Mouse (Mus musculus) lung, adult 18-20 months (tissue): ENCODE measurements around the gene Rmi1.
"Not testable (repeated sequence)": the region's sequence is repeated elsewhere in the genome, so short reads cannot be mapped to it uniquely, and the experiment has no call there.

Experiments used
- DNase-seq, 2 experiments: peaks; one replicate each; pipeline ENCODE4 v3.0.0; 2022; ENCODE audit warnings: mixed read lengths in 2 of 2

The Rmi1 gene

GRCm38 (mm10) chr13:58401135-58402002 lies 679 bp upstream of the Rmi1 start:
- peak; percentile 74 to 79 for DNase-seq

DNA sequence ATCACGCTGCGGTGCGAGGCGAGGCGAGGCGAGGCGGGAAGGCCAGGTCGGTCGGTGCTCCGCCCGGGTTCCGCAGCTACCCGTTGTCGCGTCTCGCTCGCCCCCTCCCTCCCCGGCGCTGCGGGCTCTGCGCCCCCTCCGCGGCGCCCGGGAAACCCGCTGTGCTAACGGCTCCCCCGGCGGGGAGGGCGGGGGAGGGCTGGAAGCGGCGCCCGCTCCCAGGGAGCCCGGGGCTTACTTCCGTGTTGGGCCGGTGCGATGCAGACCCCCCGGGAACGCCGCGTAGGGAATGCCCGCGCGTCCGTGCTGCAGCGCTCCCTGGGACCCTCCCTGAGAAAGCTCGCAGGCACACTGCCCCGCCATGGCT lies 679 bp downstream of the Rmi1 start:
- peak in 1 of 2 experiments; percentile 87 for DNase-seq

- DNase-seq: not testable (repeated sequence)
Measured at GRCm38 (mm10) chr13:58403243-58403642, 1.2 kb downstream of the Rmi1 start, which contains the start of gene Hnrnpk. TSS of gene Hnrnpk (minus strand) at chr13:58403343.

DNA sequence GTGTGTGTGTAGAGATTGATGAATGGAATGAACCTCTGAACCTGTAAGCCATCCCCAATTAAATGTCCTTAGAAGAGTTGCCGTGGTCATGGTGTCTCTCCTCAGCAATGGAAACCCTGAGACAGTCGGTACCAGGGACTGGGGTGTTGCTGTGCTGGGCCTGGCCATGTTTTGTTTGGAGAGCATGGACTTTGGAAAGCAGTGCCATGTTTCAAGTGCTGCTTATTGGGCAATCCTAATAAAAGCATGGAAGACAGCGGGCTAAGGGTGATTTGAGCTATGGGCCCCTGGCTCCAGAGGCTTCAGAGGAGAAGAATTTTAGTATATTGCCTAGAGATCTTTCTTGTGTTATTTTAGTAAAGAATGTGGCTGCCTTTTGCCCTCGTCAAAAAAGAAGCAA lies 9.0 kb downstream of the Rmi1 start:
- no peak for DNase-seq

GRCm38 (mm10) chr13:58415374-58415773 lies 13.3 kb downstream of the Rmi1 start:
- no peak for DNase-seq

DNA sequence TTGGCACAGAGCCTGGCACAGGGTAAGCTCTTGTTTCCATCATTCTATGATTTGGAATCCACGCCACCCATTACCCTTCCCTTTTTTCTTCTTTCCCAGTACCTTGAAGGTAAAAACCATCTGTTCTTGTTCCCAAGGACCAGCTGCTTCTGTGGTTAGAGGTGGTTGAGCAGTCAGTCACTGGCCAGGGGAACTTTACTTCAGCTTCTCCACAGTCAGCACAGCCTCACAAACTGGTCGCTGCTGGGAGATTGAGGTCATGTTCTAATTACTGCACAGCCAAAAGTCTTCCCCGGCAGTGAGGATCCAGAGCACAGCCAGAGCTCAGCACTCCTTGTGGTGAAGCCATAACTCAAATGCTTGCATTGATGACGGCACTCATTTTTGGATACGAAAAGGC lies 13.8 kb downstream of the Rmi1 start:
- DNase-seq: no peak

- no peak for DNase-seq
Measured at GRCm38 (mm10) chr13:58418656-58419055, 16.6 kb downstream of the Rmi1 start.

GRCm38 (mm10) chr13:58419266-58419665 lies 17.2 kb downstream of the Rmi1 start:
- DNase-seq: no peak

DNA sequence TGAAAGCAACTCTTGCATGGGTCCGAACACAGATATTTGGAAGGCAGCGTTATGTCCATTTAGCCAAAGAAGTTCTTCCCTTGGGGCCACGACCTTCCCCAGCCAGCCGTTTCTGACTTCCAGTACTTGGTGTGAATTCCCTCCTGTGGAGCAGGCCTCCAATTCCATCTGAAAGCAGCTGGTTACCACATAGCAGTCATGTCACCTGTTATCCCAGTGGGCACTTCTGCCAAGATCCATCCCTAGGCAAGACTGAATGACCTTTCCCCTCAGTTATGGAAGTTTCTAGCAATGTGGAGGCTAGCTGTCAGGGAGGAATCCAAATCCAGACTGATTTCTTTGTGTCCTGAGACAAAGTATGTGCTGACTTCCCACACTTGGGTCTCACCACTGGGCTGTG lies 19.0 kb downstream of the Rmi1 start:
- DNase-seq: no peak

DNA sequence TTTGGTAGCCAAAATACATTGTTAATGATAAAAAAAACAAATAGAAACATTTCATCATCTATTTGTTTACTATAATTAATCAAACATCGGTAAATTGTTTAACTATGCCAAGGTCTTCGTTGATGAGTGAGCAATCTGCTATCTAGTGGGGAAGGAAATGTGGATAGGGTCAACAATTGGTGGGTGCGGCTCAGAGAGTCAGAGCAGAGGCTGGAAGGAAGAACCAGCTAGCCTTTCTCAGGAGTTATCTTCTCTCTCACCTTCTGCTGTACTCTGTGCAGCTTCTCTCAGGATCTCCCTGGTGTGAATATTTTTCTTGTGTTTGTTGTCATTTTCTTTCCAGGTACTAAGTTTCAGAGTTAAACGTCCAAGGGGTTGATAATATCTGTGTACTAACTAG lies 20.2 kb downstream of the Rmi1 start:
- no peak for DNase-seq

- DNase-seq: no peak
Measured at GRCm38 (mm10) chr13:58423061-58423660, 21.1 kb downstream of the Rmi1 start.

DNA sequence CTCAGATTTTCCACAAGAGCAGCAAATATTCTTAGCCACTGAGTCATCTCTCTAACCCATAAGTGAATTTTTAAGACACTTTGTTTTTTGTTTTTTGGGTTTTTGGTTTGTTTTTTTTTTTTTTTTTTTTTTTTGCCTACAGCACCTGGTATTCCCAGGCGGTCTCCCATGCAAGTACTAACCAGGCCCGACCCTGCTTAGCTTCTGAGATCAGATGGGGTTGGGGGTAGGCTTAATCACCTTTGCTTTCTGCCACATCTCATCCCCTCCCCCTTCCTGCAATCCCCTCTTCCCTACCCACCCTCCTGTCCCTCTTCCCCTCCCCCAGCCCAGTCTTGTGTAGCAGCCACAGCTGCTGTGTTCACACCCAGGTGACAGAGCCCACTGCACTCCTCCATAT lies 37.7 kb downstream of the Rmi1 start:
- DNase-seq: no peak

- DNase-seq: no peak
Measured at GRCm38 (mm10) chr13:58443326-58443725, 41.3 kb downstream of the Rmi1 start.

- DNase-seq: peak; percentile 58 to 60
Measured at GRCm38 (mm10) chr13:58443787-58444186, 41.7 kb downstream of the Rmi1 start.

- no peak for DNase-seq
Measured at GRCm38 (mm10) chr13:58446541-58446940, 44.5 kb downstream of the Rmi1 start.

GRCm38 (mm10) chr13:58450459-58451182 lies 48.6 kb downstream of the Rmi1 start:
- DNase-seq: no peak

GRCm38 (mm10) chr13:58452246-58452645 lies 50.2 kb downstream of the Rmi1 start:
- DNase-seq: no peak

- DNase-seq: peak in 1 of 2 experiments; percentile 10
Measured at GRCm38 (mm10) chr13:58452651-58453413, 50.8 kb downstream of the Rmi1 start.

GRCm38 (mm10) chr13:58453541-58453940 lies 51.5 kb downstream of the Rmi1 start:
- peak; percentile 23 to 56 for DNase-seq

GRCm38 (mm10) chr13:58456547-58456946 lies 54.5 kb downstream of the Rmi1 start:
- DNase-seq: peak in 1 of 2 experiments; percentile 30

- not testable (repeated sequence) for DNase-seq
Measured at GRCm38 (mm10) chr13:58458811-58459210, 56.8 kb downstream of the Rmi1 start.
